Mouse (Mus musculus) lung, postnatal 0 days (tissue): ENCODE measurements at regions not wholly inside any gene's neighbourhood (a gene's known extent, or its start where the extent isn't known, plus 50 kb on each side); places are given as distances from the start of the nearest gene placed in this dataset.

Experiments used
- CTCF ChIP-seq: IDR thresholded peaks from 2 replicates; pipeline ENCODE4 v1.5.1; 2016; ENCODE audit warnings: antibody characterized with exemption, mild to moderate bottlenecking
- EP300 ChIP-seq: IDR thresholded peaks from 2 replicates; pipeline ENCODE4 v1.6.1; 2016; ENCODE audit warnings: antibody characterized with exemption, mild to moderate bottlenecking, control low read depth

DNA sequence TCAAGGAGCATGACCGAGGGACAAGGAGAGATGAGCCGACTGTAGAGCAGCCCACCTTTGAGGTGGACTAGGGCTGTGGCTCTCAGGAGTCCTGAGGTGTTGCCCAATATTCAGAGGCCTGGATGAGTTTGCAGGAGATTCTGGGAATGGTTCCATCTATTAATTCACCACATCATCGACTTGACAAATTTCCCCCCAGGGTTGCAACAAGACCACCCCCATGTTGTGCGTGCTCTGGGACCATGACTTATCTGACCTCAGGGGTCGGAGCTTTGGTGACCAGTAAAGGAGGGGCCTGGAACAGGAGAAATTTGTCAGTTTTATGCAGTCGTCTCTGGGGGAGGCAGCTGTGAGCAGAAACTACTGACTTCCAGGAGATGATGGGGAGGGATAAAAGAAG lies 63.5 kb upstream of the 1600014C23Rik start:
- TF ChIP-seq CTCF (no peak), EP300 (no peak)
